Mouse (Mus musculus): ENCODE measurements around the gene Smpd2.

- TF ChIP-seq CTCF (conservative IDR thresholded peaks at IDR 0.05; ENCODE audit: low read length), result no peak
- TF ChIP-seq NANOG (IDR thresholded peaks at IDR 0.05; ENCODE audit: borderline replicate concordance, low read length), result no peak
- TF ChIP-seq POU5F1 (IDR thresholded peaks at IDR 0.05; ENCODE audit: borderline replicate concordance, low read length), result no peak
Measured at GRCm38 (mm10) chr10:41473782-41474468, 16.2 kb downstream of the Smpd2 start.
